Mouse (Mus musculus) heart, embryonic 13.5 days (tissue): ENCODE results near the gene Nipsnap1. TPM values are rescaled to one million over a fixed set of nuclear protein-coding genes. Genes with fewer than 3 reads are reported as not detected.

ENCODE experiments used
- ATAC-seq: fragments of 200-750 bp; cut with Nextera tagmentation; 2 replicates; pipeline ENCODE4 v1.8.0; 2017; ENCODE audit warnings: moderate TSS enrichment; ENCODE audit not compliant: insufficient number of reproducible peaks, low FRiP score, low TSS enrichment; ENCODE audit errors: extremely low read depth
- H3K27ac ChIP-seq: fragments of 300-500 bp; sonication (generic); replicated peaks from 2 replicates; pipeline ENCODE4 v1.5.1; 2015; ENCODE audit warnings: moderate library complexity, mild to moderate bottlenecking, inconsistent platforms
- H3K27me3 ChIP-seq: fragments of 300-500 bp; sonication (generic); replicated peaks from 2 replicates; pipeline ENCODE4 v1.6.1; 2015; ENCODE audit warnings: mild to moderate bottlenecking, inconsistent platforms
- H3K36me3 ChIP-seq: fragments of 300-500 bp; sonication (generic); 2 replicates; pipeline ENCODE4 v1.6.1; 2015; ENCODE audit warnings: mild to moderate bottlenecking, inconsistent platforms
- H3K4me1 ChIP-seq: fragments of 300-500 bp; sonication (generic); 2 replicates; pipeline ENCODE4 v1.6.1; 2015; ENCODE audit warnings: inconsistent platforms
- H3K4me2 ChIP-seq: fragments of 300-500 bp; sonication (generic); 2 replicates; pipeline ENCODE4 v1.6.1; 2015; ENCODE audit warnings: inconsistent platforms, mild to moderate bottlenecking, moderate library complexity
- H3K4me3 ChIP-seq: fragments of 300-500 bp; sonication (generic); 2 replicates; pipeline ENCODE4 v1.5.1; 2015; ENCODE audit warnings: moderate library complexity, mild to moderate bottlenecking, inconsistent platforms
- H3K9ac ChIP-seq: fragments of 300-500 bp; sonication (generic); 2 replicates; pipeline ENCODE4 v1.6.1; 2015; ENCODE audit warnings: inconsistent platforms, mild to moderate bottlenecking, moderate library complexity
- H3K9me3 ChIP-seq: fragments of 300-500 bp; sonication (generic); 2 replicates; pipeline ENCODE4 v1.6.1; 2016; ENCODE audit warnings: inconsistent platforms
- WGBS: fragments of 180-500 bp; shearing (Covaris S2); methylation state at CpG from one replicate; pipeline ENCODE4 v1.1.7; 2015; ENCODE audit warnings: mixed read lengths; 5-methylcytosine and 5-hydroxymethylcytosine counted together
- microRNA-seq: library from miRNA; unstranded; fragments of <30 nt; microRNA quantifications from one replicate; pipeline ENCODE4, GENCODE M21; 2016
- polyA plus RNA-seq: library from polyadenylated mRNA; unstranded; fragments of >200 nt; fragmentation: Nextera tagmentation; extraction: Ambion mirVana; gene quantifications from 2 replicates; pipeline ENCODE4 v1.2.1, GENCODE M21; 2015

Nipsnap1 gene
- polyA plus RNA-seq, 1 experiment from 2014 or later, result 31.4 TPM

DNA sequence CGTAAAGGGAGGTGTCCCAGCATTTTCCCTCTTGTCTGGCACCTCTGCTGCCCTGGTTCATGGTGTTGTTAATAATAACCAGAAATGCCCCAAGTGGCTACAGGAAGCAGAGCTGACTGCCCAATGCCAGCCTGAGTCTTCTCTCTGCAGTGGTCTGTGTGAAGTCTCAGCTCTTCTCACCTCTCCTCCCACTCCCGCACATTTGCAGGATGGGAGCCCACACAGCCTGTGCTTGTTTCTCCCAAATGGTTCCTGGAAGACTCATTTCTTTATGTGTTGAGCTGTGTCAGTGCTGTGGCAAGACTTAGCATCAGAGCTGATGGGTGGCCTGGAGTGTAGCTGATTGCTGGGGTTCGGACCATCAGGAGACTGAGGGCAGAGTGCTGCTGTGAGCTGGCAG is 53.5 kb downstream of the Nipsnap1 start:
- H3K9ac ChIP-seq, result peak overlapping the region; percentile 19; the same call in 1 of the 2 replicates
- H3K27ac ChIP-seq, result no peak overlapping the region
- no peak for ATAC-seq
- peaks cover 81% of the 10 kb centered on the region for H3K36me3 ChIP-seq
- WGBS, result 73% methylated on average over 3 of the region's 3 CpGs
- H3K4me2 ChIP-seq, result no peak overlapping the region
- H3K4me1 ChIP-seq, result peaks cover 54% of the 10 kb centered on the region
- H3K4me3 ChIP-seq, result no peak overlapping the region
- no peaks in the 10 kb centered on the region for H3K27me3 ChIP-seq
- no peaks in the 10 kb centered on the region for H3K9me3 ChIP-seq

- Histone ChIP-seq H3K9ac (peak overlapping the region; percentile 58; the same call in 1 of the 2 replicates), H3K4me1 (peaks cover 57% of the 10 kb centered on the region), H3K27me3 (no peaks in the 10 kb centered on the region), H3K4me2 (peak overlapping the region; percentile 27), H3K36me3 (peaks cover 42% of the 10 kb centered on the region), H3K4me3 (no peak overlapping the region), H3K9me3 (no peaks in the 10 kb centered on the region), H3K27ac (peak overlapping the region; percentile 89)
- no peak for ATAC-seq
- 29% methylated on average over 1 of the region's 1 CpGs for WGBS
Observed at GRCm38 (mm10) chr11:4931009-4931601, 57.4 kb downstream of the Nipsnap1 start.

DNA sequence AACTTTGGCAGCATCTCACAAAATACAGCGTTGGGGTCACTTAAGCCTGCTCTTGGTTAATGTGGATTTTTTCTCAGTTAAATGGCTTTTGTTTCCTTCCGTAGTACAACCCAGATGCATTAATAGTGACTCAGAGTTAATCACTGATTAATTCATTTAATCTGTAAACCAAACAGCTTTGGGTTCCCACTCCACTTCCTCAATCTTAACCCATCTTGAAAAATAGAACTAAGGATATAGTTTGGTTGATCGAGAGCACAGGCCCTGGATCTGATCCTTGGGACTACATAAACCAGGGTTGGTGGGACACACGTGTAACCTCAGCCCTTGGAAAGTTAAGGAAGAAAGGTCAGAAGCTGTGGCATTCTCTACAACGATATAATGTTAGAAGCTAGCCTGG is 62.5 kb downstream of the Nipsnap1 start:
- H3K36me3 ChIP-seq, result no peaks in the 10 kb centered on the region
- no peaks in the 10 kb centered on the region for H3K27me3 ChIP-seq
- no peak overlapping the region for H3K9ac ChIP-seq
- no peak overlapping the region for H3K4me3 ChIP-seq
- WGBS, result 81% methylated on average over 5 of the region's 5 CpGs
- peaks cover 13% of the 10 kb centered on the region for H3K4me1 ChIP-seq
- no peak overlapping the region for H3K27ac ChIP-seq
- no peaks in the 10 kb centered on the region for H3K9me3 ChIP-seq
- H3K4me2 ChIP-seq, result no peak overlapping the region
- no peak for ATAC-seq

Small RNAs within 50 kb of the gene (microRNA-seq; reads per million reads assigned to microRNA genes)
- not detected for gene Mir6918

Other genes with a start within 250 kb of the Nipsnap1 start
- 21.6 and 22.3 TPM in 2 replicates for gene Ascc2, start 236.2 kb upstream of the Nipsnap1 start, polyA plus RNA-seq
- gene Uqcr10, start 169.6 kb upstream of the Nipsnap1 start, polyA plus RNA-seq, result 1,777 and 1,970 TPM in 2 replicates
- gene Zmat5, start 169.3 kb upstream of the Nipsnap1 start, polyA plus RNA-seq, result 51.2 and 57.4 TPM in 2 replicates
- gene Cabp7, start 127.2 kb upstream of the Nipsnap1 start, polyA plus RNA-seq, result 0.09 TPM in 1 of 2 replicates, not detected in the other
- 37.3 and 39.8 TPM in 2 replicates for gene Nf2, start 24.4 kb upstream of the Nipsnap1 start, polyA plus RNA-seq
- 23.3 and 24.4 TPM in 2 replicates for gene Thoc5, start 21.4 kb downstream of the Nipsnap1 start, polyA plus RNA-seq
- 0.39 and 0.50 TPM in 2 replicates for gene Nefh, start 74.1 kb downstream of the Nipsnap1 start, polyA plus RNA-seq
- 41.2 and 42.6 TPM in 2 replicates for gene Ap1b1, start 112.9 kb downstream of the Nipsnap1 start, polyA plus RNA-seq
- 0.59 and 0.70 TPM in 2 replicates for gene Rasl10a, start 184.2 kb downstream of the Nipsnap1 start, polyA plus RNA-seq
- 21.0 TPM in 2 replicates for gene Gas2l1, start 191.4 kb downstream of the Nipsnap1 start, polyA plus RNA-seq
- 28.2 and 34.3 TPM in 2 replicates for gene Rhbdd3, start 225.0 kb downstream of the Nipsnap1 start, polyA plus RNA-seq
- 435 and 450 TPM in 2 replicates for gene Ewsr1, start 225.3 kb downstream of the Nipsnap1 start, polyA plus RNA-seq